Mouse (Mus musculus) midbrain, embryonic 10.5 days (tissue): Measurements from ENCODE around the gene Msln. TPM values are rescaled to one million over a fixed set of nuclear protein-coding genes. Genes with fewer than 3 reads are reported as not detected.

Source experiments
- DNase-seq: peaks from one replicate; pipeline ENCODE4 v3.0.0-alpha.2; 2017; ENCODE audit warnings: low spot score
- H3K27ac ChIP-seq: fragments of 300-500 bp; sonication (generic); replicated peaks from 2 replicates; pipeline ENCODE4 v1.5.1; 2016; ENCODE audit warnings: mild to moderate bottlenecking
- H3K27me3 ChIP-seq: fragments of 300-500 bp; sonication (generic); 2 replicates; pipeline ENCODE4 v1.6.1; 2016; ENCODE audit warnings: low read depth, mild to moderate bottlenecking; ENCODE audit not compliant: poor library complexity, severe bottlenecking
- H3K36me3 ChIP-seq: fragments of 300-500 bp; sonication (generic); 2 replicates; pipeline ENCODE4 v1.6.1; 2016; ENCODE audit warnings: mild to moderate bottlenecking, moderate library complexity
- H3K4me1 ChIP-seq: fragments of 300-500 bp; sonication (generic); 2 replicates; pipeline ENCODE4 v1.6.1; 2016
- H3K4me3 ChIP-seq: fragments of 300-500 bp; sonication (generic); 2 replicates; pipeline ENCODE4 v1.5.1; 2016; ENCODE audit warnings: mild to moderate bottlenecking, moderate library complexity
- H3K9me3 ChIP-seq: fragments of 300-500 bp; sonication (generic); replicated peaks from 2 replicates; pipeline ENCODE4 v1.6.1; 2016; ENCODE audit warnings: mild to moderate bottlenecking
- WGBS: fragments of 180-500 bp; shearing (Covaris S2); methylation state at CpG from one replicate; pipeline ENCODE4 v1.1.7; 2016; 5-methylcytosine and 5-hydroxymethylcytosine counted together
- microRNA-seq: library from miRNA; unstranded; fragments of <30 nt; microRNA quantifications from one replicate; pipeline ENCODE4, GENCODE M21; 2017
- polyA plus RNA-seq: library from polyadenylated mRNA; unstranded; fragments of >200 nt; fragmentation: Nextera tagmentation; extraction: Ambion mirVana; gene quantifications from 2 replicates; pipeline ENCODE4 v1.2.1, GENCODE M21; 2016

Gene Msln
- polyA plus RNA-seq, 1 experiment from 2014 or later = 0.16 TPM

GRCm38 (mm10) chr17:25711136-25711535, 43.0 kb downstream of the Msln start:
- Histone ChIP-seq H3K9me3 (no peaks in the 10 kb centered on the region), H3K27me3 (peaks cover 8% of the 10 kb centered on the region), H3K36me3 (no peaks in the 10 kb centered on the region), H3K4me3 (no peak overlapping the region), H3K27ac (no peak overlapping the region), H3K4me1 (peaks cover 7% of the 10 kb centered on the region)
- no peak for DNase-seq
- WGBS = 88% methylated on average over 4 of the region's 4 CpGs

DNA sequence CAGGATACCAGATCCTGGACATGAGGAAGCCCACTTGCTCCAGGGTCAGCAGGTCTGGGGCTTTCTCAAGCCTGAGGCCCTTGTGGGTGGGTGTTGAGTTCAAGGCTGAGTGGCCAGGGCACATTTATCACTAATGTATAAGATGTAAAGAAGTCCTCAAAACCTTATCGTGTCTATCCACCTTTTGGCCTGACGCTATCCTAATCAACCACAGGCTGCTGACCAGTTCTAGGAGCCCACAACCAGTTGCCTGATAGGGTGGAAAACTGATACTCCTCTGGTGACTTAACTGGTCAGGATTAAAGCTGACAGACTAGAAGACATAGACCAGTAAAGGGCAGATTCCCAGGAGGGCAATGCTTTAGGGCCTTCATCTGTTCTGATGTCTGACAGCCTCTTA, 44.2 kb downstream of the Msln start:
- Histone ChIP-seq H3K36me3 (no peaks in the 10 kb centered on the region), H3K4me3 (no peak overlapping the region), H3K9me3 (no peaks in the 10 kb centered on the region), H3K27ac (no peak overlapping the region), H3K4me1 (no peaks in the 10 kb centered on the region), H3K27me3 (no peaks in the 10 kb centered on the region)
- WGBS = 93% methylated on average over 2 of the region's 2 CpGs
- no peak for DNase-seq

- WGBS = 59% methylated on average over 9 of the region's 9 CpGs
- no peak overlapping the region for H3K27ac ChIP-seq
- H3K9me3 ChIP-seq = no peaks in the 10 kb centered on the region
- no peak overlapping the region for H3K4me3 ChIP-seq
- no peaks in the 10 kb centered on the region for H3K4me1 ChIP-seq
- no peaks in the 10 kb centered on the region for H3K36me3 ChIP-seq
- no peak for DNase-seq
- H3K27me3 ChIP-seq = peaks cover 15% of the 10 kb centered on the region; the same call in 1 of the 2 replicates
Observed at GRCm38 (mm10) chr17:25700863-25701496, 53.2 kb downstream of the Msln start.

Small RNA genes within 50 kb of the gene (microRNA-seq; reads per million reads assigned to microRNA genes)
- not detected for gene Gm25083
- gene Mir6966 = not detected

Other genes with a start within 250 kb of the Msln start
- 2.4 and 3.3 TPM in 2 replicates for gene Sox8, start 183.7 kb downstream of the Msln start, polyA plus RNA-seq
- 22.3 and 22.6 TPM in 2 replicates for gene Lmf1, start 175.3 kb downstream of the Msln start, polyA plus RNA-seq
- gene Gng13, start 37.2 kb downstream of the Msln start, polyA plus RNA-seq = 0.51 and 0.77 TPM in 2 replicates
- gene Chtf18, start 27.0 kb downstream of the Msln start, polyA plus RNA-seq = 55.9 and 58.9 TPM in 2 replicates
- gene Rpusd1, start 26.7 kb downstream of the Msln start, polyA plus RNA-seq = 22.5 and 24.7 TPM in 2 replicates
- gene Mslnl, start 18.3 kb downstream of the Msln start, polyA plus RNA-seq = not detected in 2 replicates
- gene Narfl, start 19.4 kb upstream of the Msln start, polyA plus RNA-seq = 28.1 and 29.5 TPM in 2 replicates
- 75.8 and 103 TPM in 2 replicates for gene Haghl, start 31.3 kb upstream of the Msln start, polyA plus RNA-seq
- 0.79 and 1.2 TPM in 2 replicates for gene Ccdc78, start 32.2 kb upstream of the Msln start, polyA plus RNA-seq
- gene Fam173a, start 38.5 kb upstream of the Msln start, polyA plus RNA-seq = 71.8 and 88.0 TPM in 2 replicates
- 2.9 TPM in 1 of 2 replicates, not detected in the other for gene AC134908.4, start 41.3 kb upstream of the Msln start, polyA plus RNA-seq
- gene Metrn, start 42.8 kb upstream of the Msln start, polyA plus RNA-seq = 174 and 205 TPM in 2 replicates
- gene Fbxl16, start 54.7 kb upstream of the Msln start, polyA plus RNA-seq = 9.3 and 12.4 TPM in 2 replicates
- gene Wdr24, start 69.2 kb upstream of the Msln start, polyA plus RNA-seq = 31.7 and 32.2 TPM in 2 replicates
- gene Jmjd8, start 74.5 kb upstream of the Msln start, polyA plus RNA-seq = 58.7 and 68.4 TPM in 2 replicates
- gene Stub1, start 79.0 kb upstream of the Msln start, polyA plus RNA-seq = 381 and 403 TPM in 2 replicates
- 1.7 and 2.7 TPM in 2 replicates for gene Rhbdl1, start 82.9 kb upstream of the Msln start, polyA plus RNA-seq
- 1.7 and 2.2 TPM in 2 replicates for gene Gm20683, start 87.4 kb upstream of the Msln start, polyA plus RNA-seq
- gene Rhot2, start 90.5 kb upstream of the Msln start, polyA plus RNA-seq = 23.9 and 25.2 TPM in 2 replicates
- 53.4 and 53.9 TPM in 2 replicates for gene Wdr90, start 107.1 kb upstream of the Msln start, polyA plus RNA-seq
- 9.9 and 17.1 TPM in 2 replicates for gene Mcrip2, start 114.4 kb upstream of the Msln start, polyA plus RNA-seq
- 74.3 and 80.4 TPM in 2 replicates for gene Mettl26, start 120.7 kb upstream of the Msln start, polyA plus RNA-seq
- gene Wfikkn1, start 126.5 kb upstream of the Msln start, polyA plus RNA-seq = 6.1 and 19.7 TPM in 2 replicates
- 29.8 and 33.6 TPM in 2 replicates for gene Rab40c, start 165.3 kb upstream of the Msln start, polyA plus RNA-seq
- gene Pigq, start 190.6 kb upstream of the Msln start, polyA plus RNA-seq = 64.8 and 67.8 TPM in 2 replicates
- gene Nhlrc4, start 190.6 kb upstream of the Msln start, polyA plus RNA-seq = 0.34 TPM in 1 of 2 replicates, not detected in the other
- gene A930017K11Rik, start 198.2 kb upstream of the Msln start, polyA plus RNA-seq = 0.06 and 0.19 TPM in 2 replicates
- gene Capn15, start 231.4 kb upstream of the Msln start, polyA plus RNA-seq = 27.6 and 29.5 TPM in 2 replicates